Mouse (Mus musculus): ENCODE results near the gene Srgap2.

DNA sequence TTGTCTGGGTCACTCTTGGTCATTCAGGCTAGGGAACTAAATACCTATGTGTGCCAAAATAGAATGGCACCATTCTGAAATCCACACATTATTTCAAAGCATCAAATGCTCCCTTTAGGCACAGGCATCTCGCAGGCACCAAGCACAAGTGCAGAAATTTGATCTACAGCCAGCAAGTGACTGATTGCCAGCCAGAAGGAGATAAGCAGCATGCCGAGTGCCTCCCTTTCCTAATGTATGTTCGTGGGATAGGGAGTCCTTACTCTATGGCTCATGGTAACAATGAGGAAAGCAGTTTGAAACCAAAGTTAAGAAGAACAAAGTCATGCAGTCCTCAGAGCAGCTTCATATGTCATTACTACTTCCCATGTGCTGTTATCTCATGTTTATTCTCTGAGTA is 107.8 kb downstream of the Srgap2 start:
- TF ChIP-seq GATA1 (IDR thresholded peaks at IDR 0.05; ENCODE audit: low read length) (no peak; the same call in 1 of the 2 replicates), TAL1 (IDR thresholded peaks at IDR 0.05; ENCODE audit: low read length) (no peak)

All from erythroblast, embryonic 14.5 days (primary cell).